Mouse (Mus musculus): ENCODE measurements around the gene Mipep.
A peak's percentile ranks its signal among the peaks of the same experiment; 100 is the strongest.

Mipep gene

GRCm38 (mm10) chr14:60784427-60785315 lies at the start of gene Mipep:
Mipep (plus strand) TSS chr14:60784573.
- DNase-seq (ENCODE audit: low spot score), result peak; percentile 96

GRCm38 (mm10) chr14:60735206-60735605 lies 49.2 kb upstream of the Mipep start:
- no peak for DNase-seq (ENCODE audit: low spot score)

GRCm38 (mm10) chr14:60735848-60736547 lies 48.4 kb upstream of the Mipep start:
- no peak for DNase-seq (ENCODE audit: low spot score)

GRCm38 (mm10) chr14:60736591-60737192 lies 47.7 kb upstream of the Mipep start:
- DNase-seq (ENCODE audit: low spot score), result peak; percentile 36

GRCm38 (mm10) chr14:60737202-60737611 lies 47.2 kb upstream of the Mipep start:
- DNase-seq (ENCODE audit: low spot score), result no peak

GRCm38 (mm10) chr14:60738434-60738938 lies 45.9 kb upstream of the Mipep start:
- no peak for DNase-seq (ENCODE audit: low spot score)

GRCm38 (mm10) chr14:60739155-60739554 lies 45.2 kb upstream of the Mipep start:
- DNase-seq (ENCODE audit: low spot score), result no peak

GRCm38 (mm10) chr14:60739616-60740015 lies 44.8 kb upstream of the Mipep start:
- no peak for DNase-seq (ENCODE audit: low spot score)

GRCm38 (mm10) chr14:60740507-60740906 lies 43.9 kb upstream of the Mipep start:
- DNase-seq (ENCODE audit: low spot score), result no peak

GRCm38 (mm10) chr14:60741033-60741432 lies 43.3 kb upstream of the Mipep start:
- DNase-seq (ENCODE audit: low spot score), result no peak

GRCm38 (mm10) chr14:60741490-60741981 lies 42.8 kb upstream of the Mipep start:
- DNase-seq (ENCODE audit: low spot score), result no peak

GRCm38 (mm10) chr14:60743681-60744080 lies 40.7 kb upstream of the Mipep start:
- no peak for DNase-seq (ENCODE audit: low spot score)

GRCm38 (mm10) chr14:60745201-60745600 lies 39.2 kb upstream of the Mipep start:
- no peak for DNase-seq (ENCODE audit: low spot score)

- DNase-seq (ENCODE audit: low spot score), result no peak
These were observed 38.2 kb upstream of the Mipep start for GRCm38 (mm10) chr14:60746141-60746540.

- DNase-seq (ENCODE audit: low spot score), result no peak
These were observed 37.1 kb upstream of the Mipep start for GRCm38 (mm10) chr14:60747154-60747870.

- DNase-seq (ENCODE audit: low spot score), result no peak
These were observed 34.5 kb upstream of the Mipep start for GRCm38 (mm10) chr14:60749880-60750279.

- no peak for DNase-seq (ENCODE audit: low spot score)
These were observed 32.8 kb upstream of the Mipep start for GRCm38 (mm10) chr14:60751581-60751980.

GRCm38 (mm10) chr14:60752892-60753800 lies 31.2 kb upstream of the Mipep start:
- no peak for DNase-seq (ENCODE audit: low spot score)

- no peak for DNase-seq (ENCODE audit: low spot score)
These were observed 30.6 kb upstream of the Mipep start for GRCm38 (mm10) chr14:60753801-60754126.

GRCm38 (mm10) chr14:60754656-60755055 lies 29.7 kb upstream of the Mipep start:
- no peak for DNase-seq (ENCODE audit: low spot score)

GRCm38 (mm10) chr14:60756271-60756670 lies 28.1 kb upstream of the Mipep start:
- DNase-seq (ENCODE audit: low spot score), result no peak
